Mouse (Mus musculus): Measurements from ENCODE around the gene Aifm1. TPM values are rescaled to one million over a fixed set of nuclear protein-coding genes. Genes with fewer than 3 reads are reported as not detected.

The Aifm1 gene
- polyA plus RNA-seq, 2 experiments = 41.1 to 57.3 TPM

DNA sequence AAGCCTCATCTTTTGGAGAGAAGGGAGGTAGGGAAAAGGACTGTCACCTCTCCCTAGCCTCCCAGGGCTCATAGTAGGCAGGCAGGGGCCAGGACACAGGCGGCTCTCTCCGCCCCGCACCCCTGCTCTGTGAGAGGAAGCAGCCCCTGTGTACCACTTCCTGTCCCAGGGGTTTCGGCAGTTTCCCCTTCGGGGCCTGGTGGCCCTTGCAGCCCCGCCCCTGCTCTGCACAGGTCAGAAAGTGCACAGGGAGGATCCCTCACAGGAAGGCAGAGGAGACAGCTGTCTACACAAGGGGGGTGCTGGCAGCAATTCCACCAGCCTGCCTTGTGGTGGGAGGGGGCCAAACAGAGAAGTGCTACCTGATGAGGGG is 79.8 kb downstream of the Aifm1 start:
- WGBS = 22% methylated on average over 5 of the region's 6 CpGs
- ATAC-seq (ENCODE audit: low FRiP score, low read depth) = no peak
- Histone ChIP-seq H3K4me2 (replicated peaks; ENCODE audit: low read depth, low read length, severe bottlenecking) (no peak overlapping the region), H3K9me3 (ENCODE audit: control insufficient read depth, low read length) (no peaks in the 10 kb centered on the region), H3K4me3 (replicated peaks; ENCODE audit: low read length) (no peak overlapping the region), H3K27me3 (ENCODE audit: control insufficient read depth, insufficient read depth, low read length) (no peaks in the 10 kb centered on the region), H3K4me1 (ENCODE audit: control insufficient read depth, insufficient read depth, low read length) (no peaks in the 10 kb centered on the region), H3K27ac (replicated peaks; ENCODE audit: low read depth, low read length) (no peak overlapping the region), H3K9ac (ENCODE audit: low read depth, low read length, severe bottlenecking) (no peak overlapping the region), H3K36me3 (ENCODE audit: control insufficient read depth, insufficient read depth, low read length) (no peaks in the 10 kb centered on the region)
- DNase-seq (ENCODE audit: low spot score) = no peak
- TF ChIP-seq POLR2A (IDR thresholded peaks at IDR 0.05; ENCODE audit: borderline replicate concordance, extremely low read depth, insufficient read depth, insufficient read length) = no peak

DNA sequence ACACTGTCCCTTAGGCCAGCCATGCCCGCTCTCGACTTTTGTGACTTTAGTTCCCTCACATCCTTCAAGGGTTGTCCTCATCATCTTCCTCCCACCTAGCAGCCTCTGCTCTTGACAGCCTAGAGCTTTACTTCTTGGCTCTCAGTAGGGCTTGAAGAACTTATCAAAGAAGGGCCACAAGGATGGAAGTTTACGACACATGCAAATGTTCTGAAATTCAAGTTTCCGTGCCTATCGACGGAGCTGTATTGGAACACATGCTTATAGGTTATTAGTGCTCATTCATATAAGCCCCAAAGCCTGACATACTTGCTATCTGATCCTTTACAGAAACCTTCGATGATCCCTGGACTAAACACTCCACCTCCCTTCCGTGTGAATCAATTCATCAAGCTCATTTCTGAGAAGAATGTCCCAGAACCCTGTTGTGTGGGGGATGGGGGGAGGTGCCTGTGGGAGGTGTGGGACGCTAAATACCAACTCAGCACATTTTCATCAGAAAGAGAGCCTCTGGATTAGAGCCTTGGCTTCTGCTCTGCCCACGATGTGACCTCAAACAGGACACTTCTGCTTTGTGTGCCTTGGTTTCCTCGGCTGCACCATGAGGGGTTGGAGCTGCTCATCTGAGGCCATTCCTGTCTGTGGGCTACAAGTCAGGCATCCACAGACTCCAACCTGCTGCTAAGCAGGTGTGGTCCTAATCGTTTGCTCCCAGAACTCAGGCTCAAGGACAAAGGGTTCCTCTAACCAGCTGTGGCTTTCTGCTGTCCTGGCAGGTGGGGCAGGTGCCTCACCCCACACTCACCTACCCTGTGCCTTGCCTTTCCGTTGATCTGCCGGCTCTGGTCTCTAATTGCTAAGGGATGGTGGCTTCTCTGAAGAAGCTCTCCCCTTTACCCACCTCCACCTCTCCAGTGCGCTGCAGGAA is 80.5 kb downstream of the Aifm1 start:
- no peak for DNase-seq (ENCODE audit: low spot score)
- Histone ChIP-seq H3K27me3 (ENCODE audit: control insufficient read depth, insufficient read depth, low read length) (no peaks in the 10 kb centered on the region), H3K36me3 (ENCODE audit: control insufficient read depth, insufficient read depth, low read length) (no peaks in the 10 kb centered on the region), H3K9me3 (ENCODE audit: control insufficient read depth, low read length) (no peaks in the 10 kb centered on the region), H3K4me2 (replicated peaks; ENCODE audit: low read depth, low read length, severe bottlenecking) (no peak overlapping the region), H3K4me3 (replicated peaks; ENCODE audit: low read length) (no peak overlapping the region), H3K27ac (replicated peaks; ENCODE audit: low read depth, low read length) (no peak overlapping the region), H3K4me1 (ENCODE audit: control insufficient read depth, insufficient read depth, low read length) (no peaks in the 10 kb centered on the region), H3K9ac (ENCODE audit: low read depth, low read length, severe bottlenecking) (no peak overlapping the region)
- no peak for TF ChIP-seq POLR2A (IDR thresholded peaks at IDR 0.05; ENCODE audit: borderline replicate concordance, extremely low read depth, insufficient read depth, insufficient read length)
- 60% methylated on average over 14 of the region's 15 CpGs for WGBS
- no peak for ATAC-seq (ENCODE audit: low FRiP score, low read depth)

DNA sequence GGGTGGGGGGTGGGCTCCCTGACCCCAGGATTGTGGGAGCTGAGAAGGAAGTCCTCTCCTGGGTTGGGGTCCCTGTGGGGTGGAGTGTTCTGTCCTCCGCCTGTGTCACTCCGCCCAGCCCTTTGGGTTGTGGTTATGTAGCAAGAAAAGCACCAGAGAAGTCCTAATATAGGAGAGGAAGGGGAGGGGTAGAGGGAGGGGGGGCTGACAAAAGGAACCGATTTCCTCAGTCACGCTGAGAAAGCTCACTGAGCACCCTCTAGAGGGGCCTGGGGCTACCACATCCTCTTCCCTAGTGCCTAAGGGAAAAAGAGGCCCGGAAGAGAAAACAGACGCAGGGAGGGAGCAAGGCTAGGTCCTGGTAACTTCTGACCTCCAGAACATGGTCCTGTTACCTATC is 83.8 kb downstream of the Aifm1 start:
- TF ChIP-seq POLR2A (IDR thresholded peaks at IDR 0.05; ENCODE audit: borderline replicate concordance, extremely low read depth, insufficient read depth, insufficient read length) = no peak
- no peaks in the 10 kb centered on the region for H3K27me3 ChIP-seq (ENCODE audit: control insufficient read depth, insufficient read depth, low read length)
- DNase-seq (ENCODE audit: low spot score) = no peak

DNA sequence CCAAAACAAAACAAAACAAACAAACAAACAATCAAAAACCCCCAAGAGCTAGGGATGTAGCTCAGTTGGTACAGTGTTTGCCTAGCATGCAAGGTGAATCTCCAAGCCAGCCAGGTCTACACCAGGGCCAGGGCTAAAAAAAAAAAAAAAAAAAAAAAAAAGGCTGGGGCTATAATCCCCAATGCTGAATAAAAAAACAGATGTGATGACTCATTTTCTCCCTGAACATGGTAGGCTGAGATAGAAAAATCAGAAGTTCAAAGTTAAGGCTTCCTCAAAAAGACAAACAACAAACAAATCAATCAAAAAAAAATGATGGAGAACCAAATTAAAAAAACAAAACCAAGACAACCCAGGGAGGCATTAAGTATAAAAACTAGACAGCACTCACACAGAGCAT is 84.3 kb downstream of the Aifm1 start:
- no peaks in the 10 kb centered on the region for H3K27me3 ChIP-seq (ENCODE audit: control insufficient read depth, insufficient read depth, low read length)
- no peaks in the 10 kb centered on the region for H3K36me3 ChIP-seq (ENCODE audit: control insufficient read depth, insufficient read depth, low read length)
- DNase-seq (ENCODE audit: low spot score) (no peak), ATAC-seq (ENCODE audit: low FRiP score, low read depth) (no peak)
- H3K4me3 ChIP-seq (replicated peaks; ENCODE audit: low read length) = no peak overlapping the region
- no peak overlapping the region for H3K4me2 ChIP-seq (replicated peaks; ENCODE audit: low read depth, low read length, severe bottlenecking)
- H3K27ac ChIP-seq (replicated peaks; ENCODE audit: low read depth, low read length) = no peak overlapping the region
- H3K4me1 ChIP-seq (ENCODE audit: control insufficient read depth, insufficient read depth, low read length) = no peaks in the 10 kb centered on the region
- no peak overlapping the region for H3K9ac ChIP-seq (ENCODE audit: low read depth, low read length, severe bottlenecking)
- no peak for TF ChIP-seq POLR2A (IDR thresholded peaks at IDR 0.05; ENCODE audit: borderline replicate concordance, extremely low read depth, insufficient read depth, insufficient read length)
- no peaks in the 10 kb centered on the region for H3K9me3 ChIP-seq (ENCODE audit: control insufficient read depth, low read length)

More for the DNA sequence above, 83.8 kb downstream of the Aifm1 start:
- H3K36me3 ChIP-seq (ENCODE audit: control insufficient read depth, insufficient read depth, low read length) = no peaks in the 10 kb centered on the region
- no peaks in the 10 kb centered on the region for H3K9me3 ChIP-seq (ENCODE audit: control insufficient read depth, low read length)
- no peaks in the 10 kb centered on the region for H3K4me1 ChIP-seq (ENCODE audit: control insufficient read depth, insufficient read depth, low read length)
- no peak overlapping the region for H3K27ac ChIP-seq (replicated peaks; ENCODE audit: low read depth, low read length)
- no peak overlapping the region for H3K4me2 ChIP-seq (replicated peaks; ENCODE audit: low read depth, low read length, severe bottlenecking)
- no peak for ATAC-seq (ENCODE audit: low FRiP score, low read depth)
- no peak overlapping the region for H3K4me3 ChIP-seq (replicated peaks; ENCODE audit: low read length)
- no peak overlapping the region for H3K9ac ChIP-seq (ENCODE audit: low read depth, low read length, severe bottlenecking)
- WGBS = 39% methylated on average over 6 of the region's 6 CpGs

DNA sequence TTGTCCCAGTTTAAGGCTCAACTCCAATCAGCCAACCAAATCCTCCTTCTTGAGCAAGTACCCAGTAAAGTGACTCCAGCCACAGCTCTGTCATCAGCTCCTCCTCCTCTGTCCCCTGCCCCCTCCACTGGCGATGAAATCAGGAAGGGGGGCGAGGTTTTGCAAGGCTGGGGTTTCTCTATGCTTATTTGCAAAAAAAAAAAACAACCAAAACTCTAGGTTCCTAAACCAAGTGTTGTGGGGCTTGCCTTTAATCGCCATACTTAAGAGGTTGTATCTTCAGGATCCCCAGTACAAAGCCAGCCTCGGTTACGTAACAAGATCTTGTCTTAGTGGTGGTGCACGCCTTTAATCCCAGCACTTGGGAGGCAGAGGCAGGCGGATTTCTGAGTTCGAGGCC is 84.7 kb downstream of the Aifm1 start:
- no peak for ATAC-seq (ENCODE audit: low FRiP score, low read depth)
- Histone ChIP-seq H3K27ac (replicated peaks; ENCODE audit: low read depth, low read length) (no peak overlapping the region), H3K4me2 (replicated peaks; ENCODE audit: low read depth, low read length, severe bottlenecking) (no peak overlapping the region), H3K4me3 (replicated peaks; ENCODE audit: low read length) (no peak overlapping the region), H3K9ac (ENCODE audit: low read depth, low read length, severe bottlenecking) (no peak overlapping the region), H3K9me3 (ENCODE audit: control insufficient read depth, low read length) (no peaks in the 10 kb centered on the region), H3K27me3 (ENCODE audit: control insufficient read depth, insufficient read depth, low read length) (no peaks in the 10 kb centered on the region), H3K4me1 (ENCODE audit: control insufficient read depth, insufficient read depth, low read length) (no peaks in the 10 kb centered on the region), H3K36me3 (ENCODE audit: control insufficient read depth, insufficient read depth, low read length) (no peaks in the 10 kb centered on the region)
- no peak for DNase-seq (ENCODE audit: low spot score)
- 84% methylated on average over 8 of the region's 8 CpGs for WGBS
- no peak for TF ChIP-seq POLR2A (IDR thresholded peaks at IDR 0.05; ENCODE audit: borderline replicate concordance, extremely low read depth, insufficient read depth, insufficient read length)

Measured in limb, embryonic 14.5 days (tissue).